Mouse (Mus musculus) lung, embryonic 16.5 days (tissue): Measurements from ENCODE around the gene Dcaf17. TPM values are rescaled to one million over a fixed set of nuclear protein-coding genes. Genes with fewer than 3 reads are reported as not detected.
A peak's percentile ranks its signal among the peaks of the same experiment; 100 is the strongest.

Experiments
- ATAC-seq: fragments of 200-750 bp; cut with Nextera tagmentation; 2 replicates; pipeline ENCODE4 v1.8.0; 2017; ENCODE audit warnings: low read depth, mild to moderate bottlenecking, moderate library complexity
- H3K27ac ChIP-seq: fragments of 300-500 bp; sonication (generic); 2 replicates; pipeline ENCODE4 v1.5.1; 2014; ENCODE audit warnings: mild to moderate bottlenecking, control low read depth, low read length
- H3K27me3 ChIP-seq: fragments of 300-500 bp; sonication (generic); 2 replicates; pipeline ENCODE4 v1.6.1; 2014; ENCODE audit warnings: low read depth, low read length, mixed read lengths; ENCODE audit not compliant: control insufficient read depth, insufficient read depth
- H3K36me3 ChIP-seq: fragments of 300-500 bp; sonication (generic); 2 replicates; pipeline ENCODE4 v1.6.1; 2014; ENCODE audit warnings: low read length; ENCODE audit not compliant: control insufficient read depth, insufficient read depth
- H3K4me1 ChIP-seq: fragments of 300-500 bp; sonication (generic); replicated peaks from 2 replicates; pipeline ENCODE4 v1.6.1; 2014; ENCODE audit warnings: low read length, mixed read lengths; ENCODE audit not compliant: control insufficient read depth, insufficient read depth
- H3K4me2 ChIP-seq: fragments of 300-500 bp; sonication (generic); 2 replicates; pipeline ENCODE4 v1.6.1; 2014; ENCODE audit warnings: low read depth, low read length, control low read depth
- H3K4me3 ChIP-seq: fragments of 300-500 bp; sonication (generic); 2 replicates; pipeline ENCODE4 v1.5.1; 2014; ENCODE audit warnings: mild to moderate bottlenecking, low read length, control low read depth
- H3K9ac ChIP-seq: fragments of 300-500 bp; sonication (generic); 2 replicates; pipeline ENCODE4 v1.6.1; 2014; ENCODE audit warnings: low read length, control low read depth
- H3K9me3 ChIP-seq: fragments of 300-500 bp; sonication (generic); 2 replicates; pipeline ENCODE4 v1.6.1; 2016; ENCODE audit warnings: low read length; ENCODE audit not compliant: control insufficient read depth
- WGBS: fragments of 180-500 bp; shearing (Covaris S2); extraction: QIAGEN DNeasy Blood & Tissue Kit; methylation state at CpG from one replicate; pipeline ENCODE4 v1.1.7; 2014; 5-methylcytosine and 5-hydroxymethylcytosine counted together
- polyA plus RNA-seq: library from polyadenylated mRNA; unstranded; fragments of >200 nt; fragmentation: Nextera tagmentation; extraction: Ambion mirVana; gene quantifications from 2 replicates; pipeline ENCODE4 v1.2.1, GENCODE M21; 2015

Dcaf17 gene
- polyA plus RNA-seq, 1 experiment from 2014 or later: 38.6 TPM

GRCm38 (mm10) chr2:71083454-71084193, 28.5 kb downstream of the Dcaf17 start:
- H3K27me3 ChIP-seq: no peaks in the 10 kb centered on the region
- no peak overlapping the region for H3K27ac ChIP-seq
- no peak overlapping the region for H3K4me2 ChIP-seq
- no peak overlapping the region for H3K9ac ChIP-seq
- no peaks in the 10 kb centered on the region for H3K9me3 ChIP-seq
- H3K36me3 ChIP-seq: peaks cover 15% of the 10 kb centered on the region
- no peaks in the 10 kb centered on the region for H3K4me1 ChIP-seq
- 83% methylated on average over 6 of the region's 6 CpGs for whole genome bisulfite sequencing
- H3K4me3 ChIP-seq: no peak overlapping the region
- no peak for ATAC-seq

GRCm38 (mm10) chr2:71089766-71090165, 34.6 kb downstream of the Dcaf17 start:
- H3K4me1 ChIP-seq: no peaks in the 10 kb centered on the region
- WGBS: 56% methylated on average over 3 of the region's 3 CpGs
- no peaks in the 10 kb centered on the region for H3K9me3 ChIP-seq
- no peak overlapping the region for H3K4me3 ChIP-seq
- H3K27me3 ChIP-seq: no peaks in the 10 kb centered on the region
- H3K27ac ChIP-seq: no peak overlapping the region
- H3K9ac ChIP-seq: no peak overlapping the region
- no peak for ATAC-seq
- no peak overlapping the region for H3K4me2 ChIP-seq
- H3K36me3 ChIP-seq: peaks cover 12% of the 10 kb centered on the region

DNA sequence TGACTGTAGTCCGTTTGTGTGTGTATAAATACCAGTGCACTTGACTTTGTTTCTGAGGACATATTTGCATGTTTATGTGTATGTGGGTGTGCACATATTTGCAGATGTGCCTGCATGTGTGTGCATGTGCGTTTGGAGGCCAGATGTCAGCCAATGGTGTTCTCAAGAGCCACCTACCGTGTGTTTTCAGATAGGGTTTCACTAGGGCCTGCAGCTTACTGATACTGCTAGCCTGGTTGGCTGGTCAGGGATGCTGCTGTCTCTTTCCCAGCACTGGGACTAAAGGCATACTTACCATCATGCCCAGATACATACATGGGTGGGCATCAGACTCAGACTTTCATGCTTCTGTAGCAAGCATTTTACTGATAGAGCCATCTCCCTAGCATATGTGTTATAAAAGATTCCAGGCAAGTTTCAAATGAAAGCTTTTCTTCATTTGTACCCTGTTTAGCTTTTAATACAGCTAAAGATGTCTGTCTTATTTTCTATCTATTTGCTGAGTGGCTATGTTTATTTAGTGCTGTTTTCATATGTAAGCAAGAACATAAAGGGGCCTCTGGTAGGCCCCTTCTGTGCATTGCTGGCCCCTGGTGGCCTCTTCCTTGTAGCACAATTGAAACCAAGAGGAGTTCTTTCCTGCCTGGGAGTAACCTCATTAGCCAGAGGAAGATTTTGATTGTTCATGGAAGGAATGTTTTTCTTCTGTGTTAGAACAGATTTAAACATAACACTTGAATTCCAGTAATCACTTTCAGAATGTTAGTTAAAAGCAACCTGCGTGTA, 35.7 kb downstream of the Dcaf17 start:
- no peak overlapping the region for H3K9ac ChIP-seq
- H3K27me3 ChIP-seq: no peaks in the 10 kb centered on the region
- H3K4me1 ChIP-seq: no peaks in the 10 kb centered on the region
- no peak overlapping the region for H3K27ac ChIP-seq
- H3K4me3 ChIP-seq: no peak overlapping the region
- ATAC-seq: no peak
- H3K36me3 ChIP-seq: peaks cover 12% of the 10 kb centered on the region
- no peaks in the 10 kb centered on the region for H3K9me3 ChIP-seq
- H3K4me2 ChIP-seq: no peak overlapping the region
- WGBS: 85% methylated on average over 4 of the region's 4 CpGs

DNA sequence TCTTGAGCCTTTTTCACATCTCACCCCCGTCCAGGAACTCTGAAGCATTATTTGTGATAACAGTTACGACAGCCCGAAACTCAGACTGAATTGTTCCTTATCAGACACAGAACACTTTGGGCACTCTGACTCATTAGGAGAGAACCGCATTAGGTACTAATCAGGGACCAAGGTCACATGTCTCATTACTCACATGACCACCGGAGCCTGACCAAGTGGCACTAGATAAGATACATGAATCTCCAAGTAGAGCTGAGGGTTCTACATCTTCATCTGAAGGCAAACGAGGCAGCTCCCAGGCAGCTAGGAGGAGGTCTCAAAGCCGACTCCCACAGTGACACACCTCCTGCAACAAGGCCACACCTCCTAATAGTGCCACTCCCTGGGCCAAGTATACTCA, 41.0 kb downstream of the Dcaf17 start:
- no peak overlapping the region for H3K4me2 ChIP-seq
- no peak for ATAC-seq
- 49% methylated on average over 7 of the region's 7 CpGs for WGBS

GRCm38 (mm10) chr2:71102621-71103291, 47.6 kb downstream of the Dcaf17 start:
- Histone ChIP-seq H3K9ac (no peak overlapping the region), H3K36me3 (no peaks in the 10 kb centered on the region), H3K4me3 (no peak overlapping the region), H3K9me3 (no peaks in the 10 kb centered on the region), H3K27ac (no peak overlapping the region), H3K27me3 (no peaks in the 10 kb centered on the region), H3K4me1 (no peaks in the 10 kb centered on the region), H3K4me2 (no peak overlapping the region)
- WGBS: 78% methylated on average over 10 of the region's 10 CpGs
- ATAC-seq: no peak

More for the DNA sequence above, 41.0 kb downstream of the Dcaf17 start:
- Histone ChIP-seq H3K4me1 (no peaks in the 10 kb centered on the region), H3K27ac (no peak overlapping the region), H3K27me3 (no peaks in the 10 kb centered on the region), H3K9me3 (no peaks in the 10 kb centered on the region), H3K4me3 (no peak overlapping the region), H3K36me3 (peaks cover 3% of the 10 kb centered on the region), H3K9ac (no peak overlapping the region)

DNA sequence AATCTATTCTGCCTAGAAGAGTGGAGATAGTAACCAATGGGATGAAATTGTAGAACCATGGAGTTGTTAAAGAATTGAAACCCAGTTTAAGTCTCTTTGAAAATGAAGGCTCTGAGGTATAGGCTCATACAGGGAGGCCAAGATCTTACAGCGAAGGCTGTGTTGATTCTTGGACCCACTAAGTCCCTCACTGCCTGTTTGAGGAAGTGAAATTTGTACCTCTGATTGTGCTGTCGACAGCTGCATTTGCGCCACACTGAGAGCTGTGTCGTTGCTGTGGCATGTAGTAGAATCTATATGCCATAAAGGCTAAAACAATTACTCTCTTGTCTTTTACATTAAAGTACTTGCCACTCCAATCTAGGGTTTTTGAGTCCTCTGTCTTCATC, 48.2 kb downstream of the Dcaf17 start:
- no peak overlapping the region for H3K4me3 ChIP-seq
- no peaks in the 10 kb centered on the region for H3K4me1 ChIP-seq
- H3K4me2 ChIP-seq: no peak overlapping the region
- H3K9ac ChIP-seq: no peak overlapping the region
- no peaks in the 10 kb centered on the region for H3K36me3 ChIP-seq
- H3K27me3 ChIP-seq: no peaks in the 10 kb centered on the region
- no peak overlapping the region for H3K27ac ChIP-seq
- 69% methylated on average over 4 of the region's 4 CpGs for WGBS
- no peaks in the 10 kb centered on the region for H3K9me3 ChIP-seq
- no peak for ATAC-seq

DNA sequence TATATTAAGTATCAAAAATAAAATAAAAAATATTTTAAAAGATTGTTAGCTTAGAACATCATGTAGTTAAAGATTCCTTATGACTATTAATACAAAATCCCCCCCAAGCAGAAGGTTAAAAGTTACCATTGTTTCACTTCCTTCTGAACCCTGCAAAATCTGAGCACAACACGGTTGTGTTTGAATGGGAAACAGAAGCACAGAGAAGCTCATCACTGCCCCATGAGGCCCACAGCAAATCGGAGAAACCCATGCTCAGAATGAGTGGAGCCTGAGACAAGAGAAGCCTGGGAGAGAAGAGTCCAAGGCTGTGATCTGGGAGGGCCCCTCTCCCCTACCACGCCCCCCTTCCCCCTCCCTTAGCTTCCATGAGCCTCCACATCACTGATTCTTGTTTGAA, 49.6 kb downstream of the Dcaf17 start:
- H3K4me1 ChIP-seq: no peaks in the 10 kb centered on the region
- no peak overlapping the region for H3K4me3 ChIP-seq
- H3K4me2 ChIP-seq: no peak overlapping the region
- 62% methylated on average over 3 of the region's 3 CpGs for WGBS
- H3K9me3 ChIP-seq: no peaks in the 10 kb centered on the region
- ATAC-seq: no peak
- no peaks in the 10 kb centered on the region for H3K27me3 ChIP-seq
- no peak overlapping the region for H3K9ac ChIP-seq
- H3K27ac ChIP-seq: no peak overlapping the region
- no peaks in the 10 kb centered on the region for H3K36me3 ChIP-seq

- no peaks in the 10 kb centered on the region for H3K4me1 ChIP-seq
- no peak overlapping the region for H3K4me3 ChIP-seq
- WGBS: 55% methylated on average over 14 of the region's 14 CpGs
- H3K36me3 ChIP-seq: no peaks in the 10 kb centered on the region
- no peaks in the 10 kb centered on the region for H3K9me3 ChIP-seq
- H3K27ac ChIP-seq: no peak overlapping the region
- H3K4me2 ChIP-seq: no peak overlapping the region
- H3K9ac ChIP-seq: no peak overlapping the region
- peak; percentile 79 for ATAC-seq
- H3K27me3 ChIP-seq: no peaks in the 10 kb centered on the region
Observed at GRCm38 (mm10) chr2:71105469-71106215, 50.5 kb downstream of the Dcaf17 start.

GRCm38 (mm10) chr2:71107225-71107624, 52.1 kb downstream of the Dcaf17 start:
- WGBS: 68% methylated on average over 2 of the region's 2 CpGs
- no peak overlapping the region for H3K4me2 ChIP-seq
- H3K4me3 ChIP-seq: no peak overlapping the region
- H3K4me1 ChIP-seq: no peaks in the 10 kb centered on the region
- H3K36me3 ChIP-seq: no peaks in the 10 kb centered on the region
- no peaks in the 10 kb centered on the region for H3K9me3 ChIP-seq
- H3K9ac ChIP-seq: no peak overlapping the region
- no peaks in the 10 kb centered on the region for H3K27me3 ChIP-seq
- H3K27ac ChIP-seq: no peak overlapping the region
- ATAC-seq: no peak
